Mouse (Mus musculus): ENCODE data around the gene Asb8. TPM values are rescaled to one million over a fixed set of nuclear protein-coding genes. Genes with fewer than 3 reads are reported as not detected.

Asb8 gene
- polyA plus RNA-seq, 1 experiment from 2014 or later: 22.8 TPM

GRCm38 (mm10) chr15:98177320-98177719 lies 11.9 kb upstream of the Asb8 start:
- Histone ChIP-seq H3K36me3 (ENCODE audit: control insufficient read depth, insufficient read depth) (no peaks in the 10 kb centered on the region), H3K27me3 (ENCODE audit: control insufficient read depth, insufficient read depth, low read depth, low read length) (peaks cover 12% of the 10 kb centered on the region), H3K4me3 (ENCODE audit: low read depth, low read length) (no peak overlapping the region), H3K4me1 (ENCODE audit: control insufficient read depth, low read depth, low read length) (peaks cover 8% of the 10 kb centered on the region), H3K4me2 (ENCODE audit: low read depth, low read length) (no peak overlapping the region), H3K27ac (ENCODE audit: low read length) (no peak overlapping the region), H3K9me3 (replicated peaks; ENCODE audit: control insufficient read depth, low read length) (no peaks in the 10 kb centered on the region), H3K9ac (ENCODE audit: low read depth, low read length) (no peak overlapping the region)
- WGBS (ENCODE audit: insufficient replicate concordance): 54% methylated on average over 3 of the region's 3 CpGs
- ATAC-seq (ENCODE audit: low read depth): no peak

GRCm38 (mm10) chr15:98173821-98174220 lies 8.4 kb upstream of the Asb8 start:
- Histone ChIP-seq H3K36me3 (ENCODE audit: control insufficient read depth, insufficient read depth) (no peaks in the 10 kb centered on the region), H3K4me3 (ENCODE audit: low read depth, low read length) (no peak overlapping the region), H3K27ac (ENCODE audit: low read length) (no peak overlapping the region), H3K9ac (ENCODE audit: low read depth, low read length) (no peak overlapping the region), H3K27me3 (ENCODE audit: control insufficient read depth, insufficient read depth, low read depth, low read length) (peaks cover 34% of the 10 kb centered on the region), H3K9me3 (replicated peaks; ENCODE audit: control insufficient read depth, low read length) (no peaks in the 10 kb centered on the region), H3K4me2 (ENCODE audit: low read depth, low read length) (no peak overlapping the region), H3K4me1 (ENCODE audit: control insufficient read depth, low read depth, low read length) (no peaks in the 10 kb centered on the region)
- no peak for ATAC-seq (ENCODE audit: low read depth)
- 34% methylated on average over 8 of the region's 8 CpGs for WGBS (ENCODE audit: insufficient replicate concordance)

- Histone ChIP-seq H3K27me3 (ENCODE audit: control insufficient read depth, insufficient read depth, low read depth, low read length) (peaks cover 51% of the 10 kb centered on the region), H3K9ac (ENCODE audit: low read depth, low read length) (no peak overlapping the region), H3K27ac (ENCODE audit: low read length) (no peak overlapping the region), H3K36me3 (ENCODE audit: control insufficient read depth, insufficient read depth) (no peaks in the 10 kb centered on the region), H3K9me3 (replicated peaks; ENCODE audit: control insufficient read depth, low read length) (no peaks in the 10 kb centered on the region), H3K4me3 (ENCODE audit: low read depth, low read length) (no peak overlapping the region), H3K4me2 (ENCODE audit: low read depth, low read length) (no peak overlapping the region), H3K4me1 (ENCODE audit: control insufficient read depth, low read depth, low read length) (no peaks in the 10 kb centered on the region; the same call in 1 of the 2 replicates)
- no peak for ATAC-seq (ENCODE audit: low read depth)
- WGBS (ENCODE audit: insufficient replicate concordance): 43% methylated on average over 5 of the region's 5 CpGs
Observed at GRCm38 (mm10) chr15:98172113-98172512, 6.7 kb upstream of the Asb8 start.

DNA sequence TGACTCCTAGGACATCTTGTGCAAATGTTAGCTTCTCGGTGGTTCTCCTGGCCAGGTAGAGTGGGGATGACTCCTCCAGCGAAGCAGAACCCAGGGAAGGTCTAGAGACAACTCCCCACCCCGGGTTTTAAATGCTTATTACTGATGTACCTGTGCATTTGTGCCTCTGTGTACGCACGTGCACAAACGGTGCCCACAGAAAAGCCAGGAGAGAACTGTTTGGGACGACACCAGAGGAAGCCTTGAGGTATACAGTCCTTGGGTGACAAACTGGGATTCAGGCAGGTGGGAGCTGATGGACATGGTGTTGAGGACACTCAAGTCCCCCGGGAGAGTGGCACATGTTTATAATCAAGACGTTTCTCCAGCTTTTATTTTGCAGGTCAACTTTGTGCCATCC lies 5.5 kb upstream of the Asb8 start:
- no peak for ATAC-seq (ENCODE audit: low read depth)
- WGBS (ENCODE audit: insufficient replicate concordance): 41% methylated on average over 9 of the region's 9 CpGs
- peaks cover 58% of the 10 kb centered on the region for H3K27me3 ChIP-seq (ENCODE audit: control insufficient read depth, insufficient read depth, low read depth, low read length)

DNA sequence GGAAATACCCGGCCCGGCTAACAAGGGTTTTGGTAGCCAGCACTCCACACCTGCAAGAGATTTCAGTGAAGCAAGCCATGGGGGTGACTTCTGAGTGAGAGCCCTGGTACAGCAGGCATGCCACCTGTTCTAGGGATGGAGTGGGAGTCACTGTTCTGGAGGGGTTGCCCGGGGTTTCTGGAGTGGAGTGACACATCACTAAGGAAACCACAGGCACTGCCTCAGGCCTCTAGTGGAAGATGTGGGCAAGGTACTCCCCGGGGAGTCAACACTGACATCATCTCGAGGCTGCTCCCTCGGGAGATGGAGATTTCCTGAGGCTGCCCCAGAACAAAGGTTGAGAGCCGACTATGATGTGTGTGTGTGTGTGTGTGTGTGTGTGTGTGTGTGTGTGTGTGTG lies 4.9 kb upstream of the Asb8 start:
- H3K36me3 ChIP-seq (ENCODE audit: control insufficient read depth, insufficient read depth): no peaks in the 10 kb centered on the region
- H3K4me1 ChIP-seq (ENCODE audit: control insufficient read depth, low read depth, low read length): no peaks in the 10 kb centered on the region; the same call in 1 of the 2 replicates
- no peak overlapping the region for H3K4me2 ChIP-seq (ENCODE audit: low read depth, low read length)
- no peak overlapping the region for H3K4me3 ChIP-seq (ENCODE audit: low read depth, low read length)
- peaks cover 63% of the 10 kb centered on the region for H3K27me3 ChIP-seq (ENCODE audit: control insufficient read depth, insufficient read depth, low read depth, low read length)
- no peak for ATAC-seq (ENCODE audit: low read depth)
- H3K9ac ChIP-seq (ENCODE audit: low read depth, low read length): no peak overlapping the region
- H3K27ac ChIP-seq (ENCODE audit: low read length): no peak overlapping the region
- 23% methylated on average over 7 of the region's 7 CpGs for WGBS (ENCODE audit: insufficient replicate concordance)
- H3K9me3 ChIP-seq (replicated peaks; ENCODE audit: control insufficient read depth, low read length): no peaks in the 10 kb centered on the region

More for the DNA sequence above, 5.5 kb upstream of the Asb8 start:
- H3K9ac ChIP-seq (ENCODE audit: low read depth, low read length): no peak overlapping the region
- H3K9me3 ChIP-seq (replicated peaks; ENCODE audit: control insufficient read depth, low read length): no peaks in the 10 kb centered on the region
- H3K4me2 ChIP-seq (ENCODE audit: low read depth, low read length): no peak overlapping the region
- H3K4me3 ChIP-seq (ENCODE audit: low read depth, low read length): no peak overlapping the region
- H3K27ac ChIP-seq (ENCODE audit: low read length): no peak overlapping the region
- no peaks in the 10 kb centered on the region; the same call in 1 of the 2 replicates for H3K4me1 ChIP-seq (ENCODE audit: control insufficient read depth, low read depth, low read length)
- H3K36me3 ChIP-seq (ENCODE audit: control insufficient read depth, insufficient read depth): no peaks in the 10 kb centered on the region

DNA sequence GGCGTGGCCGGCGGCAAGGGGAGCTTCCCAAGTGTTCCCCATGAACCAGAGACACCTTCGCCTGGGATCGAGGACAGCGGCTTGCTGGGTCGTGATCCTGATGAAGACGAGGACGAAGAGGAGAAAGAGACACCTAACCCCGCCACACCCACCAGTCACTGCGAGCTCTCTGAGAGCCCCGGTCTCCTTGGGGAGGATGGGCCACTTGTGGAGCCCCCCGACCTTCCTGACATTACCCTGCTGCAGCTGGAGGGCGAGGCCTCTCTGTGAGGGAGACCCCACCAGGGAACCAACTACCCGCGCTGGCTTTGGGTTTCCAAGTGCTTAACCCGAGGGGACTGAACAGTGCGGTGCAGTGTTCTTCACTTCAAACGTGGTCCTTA lies 3.2 kb upstream of the Asb8 start:
- ATAC-seq (ENCODE audit: low read depth): no peak
- Histone ChIP-seq H3K4me3 (ENCODE audit: low read depth, low read length) (no peak overlapping the region), H3K4me2 (ENCODE audit: low read depth, low read length) (no peak overlapping the region), H3K9me3 (replicated peaks; ENCODE audit: control insufficient read depth, low read length) (no peaks in the 10 kb centered on the region), H3K36me3 (ENCODE audit: control insufficient read depth, insufficient read depth) (no peaks in the 10 kb centered on the region), H3K9ac (ENCODE audit: low read depth, low read length) (no peak overlapping the region), H3K4me1 (ENCODE audit: control insufficient read depth, low read depth, low read length) (no peaks in the 10 kb centered on the region; the same call in 1 of the 2 replicates), H3K27me3 (ENCODE audit: control insufficient read depth, insufficient read depth, low read depth, low read length) (peaks cover 65% of the 10 kb centered on the region), H3K27ac (ENCODE audit: low read length) (no peak overlapping the region)
- WGBS (ENCODE audit: insufficient replicate concordance): 5% methylated on average over 18 of the region's 19 CpGs

DNA sequence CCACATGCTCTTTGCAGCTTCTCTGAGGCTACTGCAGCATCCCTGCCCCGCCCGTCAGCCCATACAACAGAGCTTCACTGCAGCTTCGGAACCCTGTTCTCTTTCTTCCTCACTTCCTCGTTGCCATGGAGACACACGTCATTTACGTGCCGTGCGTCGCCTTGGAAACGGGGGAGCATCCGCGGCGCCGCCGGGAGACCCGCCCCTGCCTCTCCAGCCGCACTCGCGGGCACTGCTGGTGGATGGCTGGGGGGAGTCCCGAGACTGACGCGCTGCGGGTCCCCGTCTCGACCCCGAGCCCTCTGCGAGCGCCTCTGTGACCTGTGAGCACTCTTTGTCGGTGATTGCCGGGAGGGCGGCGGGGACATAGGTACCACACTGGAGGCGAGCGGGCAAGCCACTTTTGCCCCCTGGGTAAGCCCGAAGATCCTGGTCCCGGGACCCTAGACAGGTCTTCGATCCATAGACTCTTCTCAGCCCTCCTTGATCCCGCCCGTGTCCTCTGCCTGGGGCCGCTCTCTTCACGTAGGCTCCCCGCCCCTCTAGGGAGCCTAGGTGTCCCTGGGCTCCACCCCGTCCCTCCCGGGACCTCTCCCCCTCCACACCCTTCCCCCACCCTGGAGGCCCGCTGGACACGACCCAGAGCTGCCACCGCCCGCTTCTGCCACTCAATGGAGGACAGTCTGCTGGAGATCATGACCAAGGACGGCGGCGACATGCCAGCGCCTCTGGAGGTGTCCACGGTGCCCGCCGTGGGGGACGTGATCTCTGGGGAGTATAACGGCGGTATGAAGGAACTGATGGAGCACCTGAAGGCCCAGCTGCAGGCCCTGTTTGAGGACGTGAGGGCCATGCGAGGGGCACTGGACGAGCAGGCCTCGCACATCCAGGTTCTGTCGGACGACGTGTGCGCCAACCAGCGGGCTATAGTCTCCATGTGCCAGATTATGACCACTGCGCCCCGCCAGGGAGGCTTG lies 2.5 kb upstream of the Asb8 start:
- H3K9ac ChIP-seq (ENCODE audit: low read depth, low read length): no peak overlapping the region
- H3K27me3 ChIP-seq (ENCODE audit: control insufficient read depth, insufficient read depth, low read depth, low read length): peaks cover 65% of the 10 kb centered on the region
- no peak overlapping the region for H3K27ac ChIP-seq (ENCODE audit: low read length)
- no peak overlapping the region for H3K4me2 ChIP-seq (ENCODE audit: low read depth, low read length)
- H3K9me3 ChIP-seq (replicated peaks; ENCODE audit: control insufficient read depth, low read length): no peaks in the 10 kb centered on the region
- H3K36me3 ChIP-seq (ENCODE audit: control insufficient read depth, insufficient read depth): no peaks in the 10 kb centered on the region
- no peaks in the 10 kb centered on the region; the same call in 1 of the 2 replicates for H3K4me1 ChIP-seq (ENCODE audit: control insufficient read depth, low read depth, low read length)
- WGBS (ENCODE audit: insufficient replicate concordance): 3% methylated on average over 69 of the region's 69 CpGs
- no peak for ATAC-seq (ENCODE audit: low read depth)
- no peak overlapping the region for H3K4me3 ChIP-seq (ENCODE audit: low read depth, low read length)

GRCm38 (mm10) chr15:98166963-98167644 lies 1.7 kb upstream of the Asb8 start, which contains the start of gene Ccdc184:
Ccdc184 (plus strand) TSS chr15:98167158.
- H3K4me1 ChIP-seq (ENCODE audit: control insufficient read depth, low read depth, low read length): no peaks in the 10 kb centered on the region; the same call in 1 of the 2 replicates
- no peak within 1 kb of the TSS for H3K27ac ChIP-seq (ENCODE audit: low read length)
- peaks cover 63% of the 10 kb centered on the region for H3K27me3 ChIP-seq (ENCODE audit: control insufficient read depth, insufficient read depth, low read depth, low read length)
- no peak for ATAC-seq (ENCODE audit: low read depth)
- no peaks in the 10 kb centered on the region for H3K9me3 ChIP-seq (replicated peaks; ENCODE audit: control insufficient read depth, low read length)
- no peak within 1 kb of the TSS for H3K4me3 ChIP-seq (ENCODE audit: low read depth, low read length)
- no peak within 1 kb of the TSS for H3K4me2 ChIP-seq (ENCODE audit: low read depth, low read length)
- no peaks in the 10 kb centered on the region for H3K36me3 ChIP-seq (ENCODE audit: control insufficient read depth, insufficient read depth)
- no peak within 1 kb of the TSS for H3K9ac ChIP-seq (ENCODE audit: low read depth, low read length)
- WGBS (ENCODE audit: insufficient replicate concordance): 7% methylated on average over 18 of the region's 18 CpGs

DNA sequence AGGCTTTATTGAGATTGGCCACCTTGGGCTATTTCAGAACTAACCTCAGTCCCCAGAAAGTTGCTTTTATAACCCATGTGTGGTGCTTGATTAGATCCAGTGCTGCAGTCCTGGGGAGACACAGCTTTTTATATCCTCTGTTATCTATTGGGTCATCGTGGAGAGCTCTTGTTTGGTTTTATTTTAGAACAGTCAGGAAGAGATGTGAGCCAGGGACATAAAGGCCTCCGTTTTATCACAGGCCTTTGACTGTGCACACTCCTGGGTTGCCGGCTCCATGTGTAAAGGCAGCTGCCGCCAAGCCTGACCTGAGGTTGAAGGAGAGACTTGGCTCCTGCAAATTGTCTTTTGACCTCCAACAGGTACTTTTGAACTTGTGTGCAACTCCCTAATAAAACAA lies 2.9 kb downstream of the Asb8 start:
- 43% methylated on average over 4 of the region's 4 CpGs for WGBS (ENCODE audit: insufficient replicate concordance)
- no peak overlapping the region for H3K9ac ChIP-seq (ENCODE audit: low read depth, low read length)
- H3K4me2 ChIP-seq (ENCODE audit: low read depth, low read length): no peak overlapping the region
- peaks cover 22% of the 10 kb centered on the region for H3K27me3 ChIP-seq (ENCODE audit: control insufficient read depth, insufficient read depth, low read depth, low read length)
- no peak overlapping the region for H3K4me3 ChIP-seq (ENCODE audit: low read depth, low read length)
- H3K36me3 ChIP-seq (ENCODE audit: control insufficient read depth, insufficient read depth): no peaks in the 10 kb centered on the region
- no peak for ATAC-seq (ENCODE audit: low read depth)
- H3K27ac ChIP-seq (ENCODE audit: low read length): no peak overlapping the region
- no peaks in the 10 kb centered on the region; the same call in 1 of the 2 replicates for H3K4me1 ChIP-seq (ENCODE audit: control insufficient read depth, low read depth, low read length)
- H3K9me3 ChIP-seq (replicated peaks; ENCODE audit: control insufficient read depth, low read length): no peaks in the 10 kb centered on the region

Data from liver, embryonic 16.5 days (tissue).